Mouse (Mus musculus) embryo, embryonic 11 days (tissue): ENCODE measurements at regions not wholly inside any gene's neighbourhood (a gene's known extent, or its start where the extent isn't known, plus 50 kb on each side); places are given as distances from the start of the nearest gene placed in this dataset.

Source experiments
- DNase-seq: peaks from one replicate; pipeline ENCODE4 v3.0.0-alpha.2; 2015

DNA sequence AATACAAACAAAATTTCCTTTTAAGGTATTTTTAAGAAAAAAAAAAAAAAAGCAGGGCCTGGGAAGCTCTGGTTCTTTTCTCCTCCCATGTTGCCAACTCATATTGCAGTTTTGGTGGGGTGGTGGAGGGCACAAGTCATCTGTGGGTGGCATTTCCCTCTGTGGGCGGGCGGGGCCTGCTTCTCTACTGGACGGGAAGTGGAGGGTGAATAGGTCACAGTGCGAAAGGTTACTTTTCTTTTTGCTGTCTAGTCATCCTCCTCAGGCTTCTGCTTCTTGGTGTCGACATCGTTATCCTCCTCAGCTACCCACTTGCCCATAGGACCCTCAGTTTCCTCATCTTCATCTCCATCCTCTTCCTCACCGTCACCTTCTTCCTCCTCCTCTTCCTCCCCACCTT lies 55.3 kb upstream of the Plcb1 start:
- DNase-seq, result no peak

DNA sequence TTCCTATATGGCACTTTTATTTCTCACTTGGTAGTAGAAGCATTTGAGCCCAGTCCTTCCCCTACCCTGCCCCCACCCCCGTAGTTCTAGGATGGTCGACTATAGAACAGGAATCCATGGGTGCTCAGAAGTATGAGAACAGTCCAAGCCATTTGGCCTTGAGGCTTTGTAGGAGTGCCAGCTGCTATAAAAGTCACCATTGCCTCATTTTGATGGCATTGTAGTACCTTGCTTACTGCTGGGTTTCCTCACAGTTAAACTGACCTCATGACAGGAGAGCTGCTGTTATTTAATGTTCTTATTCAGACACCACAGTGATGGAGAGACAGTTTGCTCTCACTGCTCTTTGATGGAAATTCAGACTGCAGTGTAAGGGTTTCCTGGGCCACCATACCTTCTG lies 59.2 kb upstream of the Plcb1 start:
- no peak for DNase-seq

DNA sequence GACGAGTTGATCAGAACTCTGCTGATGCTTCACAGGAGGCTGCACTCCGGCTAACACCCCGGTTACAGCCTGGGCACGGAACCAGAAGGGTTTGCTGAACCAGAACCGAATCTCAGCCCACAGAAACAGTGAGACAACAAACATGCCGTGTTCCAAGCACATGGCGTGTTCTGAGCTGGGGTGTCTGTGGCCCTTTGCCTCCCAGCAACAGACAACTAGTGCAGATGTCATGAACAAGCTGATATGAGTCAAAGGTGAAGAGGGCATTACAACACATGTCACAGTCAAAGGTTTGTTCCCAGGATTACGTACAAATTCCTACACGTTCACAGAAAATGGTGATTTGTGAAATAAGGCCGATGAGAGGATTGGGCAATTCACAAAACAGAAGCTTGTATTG lies 61.8 kb upstream of the Plcb1 start:
- DNase-seq, result no peak

DNA sequence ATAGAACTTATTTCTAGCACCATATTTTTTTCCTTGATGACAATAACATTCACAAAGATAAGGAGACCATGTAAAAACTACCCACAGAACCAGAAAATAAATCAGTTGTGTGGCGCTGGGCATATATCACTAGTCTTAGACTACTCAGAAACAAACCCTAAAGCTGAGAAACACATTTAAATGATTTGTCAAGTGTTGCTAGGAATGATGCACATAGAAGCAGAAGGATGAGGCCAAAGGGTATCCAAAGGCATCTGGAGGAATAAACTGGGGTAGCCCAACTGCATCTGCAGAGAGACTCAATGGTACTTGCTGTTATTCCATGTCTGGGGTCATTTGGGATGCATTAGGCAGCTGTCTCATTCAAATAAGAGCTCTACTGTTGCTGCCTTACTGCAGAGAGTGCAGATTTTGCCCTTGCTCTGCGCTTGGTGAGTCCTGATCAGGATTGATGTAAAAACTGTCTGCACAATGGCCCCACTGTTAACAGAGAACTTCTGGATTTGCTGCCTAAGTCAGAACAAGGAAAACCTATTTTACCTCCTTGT lies 68.0 kb upstream of the Plcb1 start:
- peak; percentile 9 for DNase-seq

DNA sequence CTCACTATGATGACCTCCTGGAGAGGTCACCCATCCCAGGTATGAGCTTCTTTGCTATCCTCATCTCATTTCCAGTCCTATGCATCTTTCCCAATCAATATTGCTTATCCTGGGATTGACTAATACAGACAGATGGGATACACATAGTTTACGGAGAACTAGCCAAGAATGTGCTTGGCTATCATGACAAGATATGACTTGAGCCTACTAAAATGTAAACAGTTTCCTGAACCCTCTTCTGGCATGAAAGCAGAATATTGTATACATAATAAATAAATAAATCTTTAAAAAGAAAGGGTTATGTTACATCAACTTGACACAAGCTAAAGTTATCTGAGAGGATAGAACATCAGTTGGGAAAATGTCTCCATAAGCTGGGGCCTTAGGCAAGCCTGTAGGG lies 69.3 kb upstream of the Plcb1 start:
- DNase-seq, result no peak

DNA sequence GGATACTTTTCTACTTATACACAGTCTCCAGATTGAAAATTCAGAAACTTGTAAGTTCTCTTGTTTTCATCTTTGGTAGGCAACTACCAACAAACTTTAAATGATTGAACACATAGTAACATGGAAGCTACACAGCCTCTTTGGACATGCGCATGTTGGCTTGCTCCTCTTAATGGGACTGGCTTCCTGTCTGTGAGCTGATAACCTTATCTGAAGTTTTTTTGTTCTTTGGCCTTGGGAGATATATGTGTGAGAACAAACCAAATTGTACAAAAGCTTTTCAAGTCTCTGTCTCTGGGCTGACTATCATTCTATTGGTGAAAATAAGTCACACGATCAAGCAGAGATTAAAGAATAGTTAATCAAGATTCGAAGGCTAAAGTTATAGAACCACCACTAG lies 70.1 kb upstream of the Tmx4 start:
- DNase-seq, result no peak

DNA sequence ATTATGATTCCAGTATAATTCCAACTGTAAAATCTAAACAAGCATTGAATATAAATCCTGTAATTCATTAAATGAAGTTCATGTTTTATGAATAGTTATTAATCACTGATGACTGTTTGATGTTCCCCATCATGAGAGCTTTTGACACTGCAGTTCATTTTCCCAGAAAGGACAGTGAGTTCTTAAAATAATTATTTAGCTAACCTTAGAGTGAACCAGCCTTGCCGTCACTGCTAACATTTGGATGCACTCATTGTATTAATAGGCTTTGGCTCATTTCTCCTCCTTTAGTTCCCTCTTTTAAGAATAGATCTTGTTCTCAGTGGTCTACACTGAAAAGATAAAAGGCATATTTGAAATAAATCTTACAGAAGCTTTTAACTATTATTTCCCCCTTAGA lies 64.8 kb upstream of the Tmx4 start:
- no peak for DNase-seq

DNA sequence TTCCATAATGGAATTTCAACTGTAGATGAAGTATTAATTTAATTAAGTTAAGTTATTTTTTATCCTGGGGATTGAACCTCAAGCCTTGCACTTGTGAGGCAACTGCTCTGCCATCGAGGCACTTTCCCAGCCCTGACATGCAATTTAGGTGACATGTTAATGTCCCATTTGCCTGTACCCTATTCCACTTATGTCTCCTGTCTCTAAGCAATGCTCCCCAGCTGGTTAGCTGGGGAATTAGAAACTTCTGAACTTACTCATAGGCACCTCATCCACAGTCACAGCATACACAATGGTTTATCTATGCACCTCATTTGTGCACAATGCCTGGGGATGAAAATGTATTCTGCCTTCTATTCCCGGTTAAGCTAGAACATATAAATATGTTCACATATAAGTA lies 59.1 kb upstream of the Tmx4 start:
- no peak for DNase-seq

DNA sequence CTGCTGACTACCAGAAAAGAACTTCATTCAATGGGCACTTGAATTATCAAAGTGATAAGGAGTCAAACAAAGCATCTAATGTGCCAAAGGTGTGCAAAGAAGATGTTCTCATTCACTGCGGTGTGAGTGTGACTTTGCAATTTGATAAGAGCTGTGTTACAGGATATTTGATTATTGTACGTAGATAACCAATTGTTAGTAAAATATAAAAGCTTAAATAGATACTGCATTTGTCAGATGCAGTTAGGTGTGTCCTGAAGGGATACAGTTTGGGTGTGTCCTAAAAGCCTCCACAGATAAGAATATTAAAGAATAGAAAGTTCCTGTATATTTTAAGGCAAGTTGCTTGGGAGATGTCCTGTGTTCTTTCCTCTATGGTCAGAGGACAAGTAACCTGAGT lies 53.5 kb upstream of the Tmx4 start:
- no peak for DNase-seq

DNA sequence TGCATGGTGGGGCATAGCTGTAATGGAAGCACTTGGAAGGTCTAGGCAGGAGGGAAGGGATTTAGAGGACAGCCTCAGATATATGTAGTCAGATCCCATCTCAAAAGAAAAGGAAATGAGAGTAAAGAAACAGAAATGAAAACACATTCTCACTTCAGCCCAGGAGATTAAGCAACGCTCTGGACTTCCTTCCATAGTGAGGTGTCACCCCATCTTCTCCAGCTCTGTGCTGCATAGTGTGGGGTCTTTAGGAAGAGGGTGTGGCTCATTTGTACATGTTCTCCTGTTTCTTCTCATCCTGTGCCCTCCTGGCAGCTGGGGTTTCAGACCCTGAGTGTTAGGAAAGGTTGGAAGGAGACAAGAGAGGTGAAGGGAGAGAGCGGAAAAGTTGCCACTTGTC lies 52.4 kb upstream of the Tmx4 start:
- DNase-seq, result no peak
